Mouse (Mus musculus) induced T-regulatory cell, adult 2 months (primary cell): Measurements from ENCODE around the gene Snrpg.

Experiments
- DNase-seq: peaks from one replicate; pipeline ENCODE4 v3.0.0-alpha.2; 2012; ENCODE audit warnings: low read depth

Gene Snrpg

DNA sequence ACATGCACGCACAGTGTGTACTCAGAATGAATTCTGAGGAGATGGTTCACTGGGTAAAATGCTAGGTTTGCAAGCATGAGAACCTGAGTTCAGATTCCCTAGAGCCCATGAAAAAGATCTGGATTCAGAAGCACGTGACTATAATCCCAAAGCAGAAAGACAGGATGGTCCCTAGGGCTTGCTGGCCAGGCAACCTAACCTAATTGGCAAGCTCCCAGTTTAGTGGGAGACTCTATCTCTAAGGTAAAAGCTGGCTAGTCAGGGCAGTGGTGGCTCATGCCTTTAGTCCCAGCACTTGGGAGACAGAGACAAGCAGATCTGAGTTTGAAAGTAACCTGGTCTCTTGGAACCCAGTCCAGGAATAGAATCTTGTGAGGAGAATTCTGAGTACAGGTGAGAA is 27.9 kb downstream of the Snrpg start:
- DNase-seq: no peak

DNA sequence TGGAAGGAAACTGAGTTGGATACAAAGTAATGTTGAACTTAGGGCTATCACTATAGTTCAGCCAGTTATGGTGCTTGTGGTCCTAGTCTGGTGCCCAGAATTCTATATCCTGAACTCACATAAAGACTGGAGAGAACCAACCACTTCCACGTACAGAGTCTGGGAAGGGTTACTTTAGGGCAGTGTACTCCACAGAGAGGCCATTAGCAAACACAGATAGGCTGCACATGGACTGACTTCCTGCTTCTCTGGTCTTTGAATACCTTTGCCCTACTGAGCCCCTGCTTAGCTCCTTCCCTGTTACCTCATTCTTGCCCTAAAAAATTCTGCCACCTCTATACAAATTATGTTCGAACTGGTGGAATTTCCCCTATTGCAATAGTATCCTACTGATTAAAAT is 28.9 kb downstream of the Snrpg start:
- no peak for DNase-seq

DNA sequence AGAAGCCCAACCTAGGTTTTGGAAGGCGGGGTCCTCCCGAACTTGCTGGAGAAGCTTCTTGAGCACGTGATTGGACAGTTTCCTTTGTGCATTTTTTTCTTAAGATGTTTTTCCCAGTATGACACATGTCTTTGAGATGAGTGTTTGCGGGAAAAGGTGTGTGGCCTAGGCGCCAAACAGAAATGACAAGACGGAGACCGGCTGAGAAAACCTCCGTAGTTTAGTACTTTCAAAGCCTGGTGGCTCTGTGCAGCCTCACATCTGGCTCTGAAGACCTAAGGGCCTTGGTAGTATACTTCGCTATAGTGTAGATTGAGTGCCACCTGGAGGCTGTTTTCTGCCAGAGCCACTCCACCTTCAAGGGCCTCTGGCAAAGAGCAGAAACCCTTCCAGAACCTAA is 29.9 kb downstream of the Snrpg start:
- DNase-seq: peak; percentile 86

DNA sequence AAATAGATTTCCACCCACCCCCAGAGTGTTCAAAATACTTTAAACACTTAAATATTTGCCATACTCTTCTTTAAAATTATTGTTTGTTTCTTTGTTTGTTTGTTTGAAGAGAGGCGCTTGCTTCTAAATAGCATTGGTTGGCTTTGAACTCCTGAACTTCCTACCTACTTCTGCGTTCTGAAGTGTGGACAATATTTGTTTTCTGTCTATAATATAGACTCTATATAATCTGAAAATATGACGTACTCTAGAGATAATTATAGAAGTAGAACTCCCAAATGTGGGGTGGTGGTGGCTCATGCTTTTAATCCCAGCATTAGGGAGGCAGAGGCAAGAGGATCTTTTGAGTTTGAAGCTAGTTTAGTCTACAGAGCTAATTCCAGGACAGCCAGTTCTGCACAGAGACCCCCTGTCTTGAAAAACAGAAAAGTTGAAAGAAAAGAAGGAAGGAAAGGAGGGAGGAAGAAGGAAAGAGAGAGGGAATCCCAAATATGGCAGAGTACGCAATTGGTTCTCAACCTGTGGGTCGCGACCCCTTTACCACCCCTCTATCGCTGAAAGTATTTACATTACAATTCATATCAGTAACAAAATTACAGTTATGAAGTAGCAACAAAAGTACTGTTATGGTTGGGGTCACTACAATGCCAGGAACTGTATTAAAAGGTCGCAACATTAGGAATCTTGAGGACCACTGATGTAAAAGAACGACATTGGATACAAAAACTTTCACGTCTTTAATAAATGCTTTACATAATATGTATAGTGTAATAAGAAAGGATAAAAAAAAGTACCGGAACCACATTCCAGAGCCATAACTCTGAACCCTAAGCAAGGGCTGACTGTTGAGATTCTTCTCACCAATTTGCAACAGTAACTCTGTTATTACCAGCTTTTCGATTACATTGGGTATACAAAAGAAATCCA is 31.8 kb downstream of the Snrpg start:
- DNase-seq: no peak

- peak; percentile 91 for DNase-seq
These were observed 32.6 kb downstream of the Snrpg start for GRCm38 (mm10) chr6:86403728-86404099.

DNA sequence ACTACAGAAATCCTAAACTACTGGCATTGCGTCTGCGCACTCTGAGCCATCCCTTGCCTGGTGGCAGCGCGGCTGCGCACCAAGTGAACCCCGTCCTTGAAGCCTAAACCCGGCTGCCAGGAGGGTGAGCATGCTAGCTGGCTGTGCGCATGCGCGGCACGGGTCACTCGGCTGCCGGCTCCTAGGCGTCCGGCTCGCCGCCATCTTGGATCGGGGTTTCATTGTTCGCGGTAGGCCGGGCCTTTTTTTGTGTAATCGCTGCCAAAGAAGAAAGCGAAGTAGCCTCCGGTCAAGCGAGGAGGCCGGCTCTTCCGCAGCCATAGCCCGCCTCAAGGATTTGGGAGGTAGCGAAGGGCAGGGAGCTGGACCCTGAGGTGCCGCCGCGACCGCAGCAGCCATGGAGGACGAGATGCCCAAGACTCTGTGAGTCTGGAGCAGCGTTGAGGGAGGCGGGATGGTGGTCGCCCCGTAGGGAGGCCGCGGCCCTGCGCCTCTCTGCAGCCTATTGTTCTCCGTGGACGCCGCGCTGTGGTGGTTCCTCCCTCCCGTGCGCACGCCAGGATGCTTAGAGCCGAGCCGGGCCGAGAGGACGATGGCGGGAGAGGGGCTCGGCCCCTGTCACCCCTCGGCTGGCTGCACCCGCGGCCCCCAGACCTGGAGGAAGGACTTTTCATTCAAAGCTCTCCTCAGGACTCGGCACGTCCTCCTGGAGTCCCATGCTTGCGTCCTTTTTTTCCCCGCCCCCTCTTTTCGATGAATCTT is 33.2 kb downstream of the Snrpg start, which contains the start of gene Tia1:
Gene Tia1 (plus strand): TSS at position 120 of the 762 bp plus-strand sequence.
- peak; percentile 98 for DNase-seq

DNA sequence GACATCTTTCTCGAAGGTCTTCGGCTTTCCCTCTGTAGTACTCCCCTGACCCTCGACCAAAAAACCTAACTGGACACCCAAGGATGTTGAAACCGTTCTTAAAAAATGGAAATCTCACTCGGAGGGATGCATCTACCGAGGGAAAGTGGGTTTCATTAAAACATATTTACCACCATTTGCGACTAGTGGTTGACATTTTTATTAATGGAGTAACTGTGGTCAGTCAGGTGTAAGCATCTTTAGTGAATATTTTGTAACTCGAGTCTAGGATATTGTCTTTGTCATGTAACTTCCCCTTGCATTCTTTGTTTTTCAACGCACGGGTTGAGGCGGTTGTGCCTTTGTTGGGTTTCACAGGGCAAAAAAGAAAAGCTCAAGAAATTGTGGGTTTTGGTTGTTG is 33.9 kb downstream of the Snrpg start:
- DNase-seq: peak; percentile 57

GRCm38 (mm10) chr6:86406306-86406705 is 35.2 kb downstream of the Snrpg start:
- no peak for DNase-seq

DNA sequence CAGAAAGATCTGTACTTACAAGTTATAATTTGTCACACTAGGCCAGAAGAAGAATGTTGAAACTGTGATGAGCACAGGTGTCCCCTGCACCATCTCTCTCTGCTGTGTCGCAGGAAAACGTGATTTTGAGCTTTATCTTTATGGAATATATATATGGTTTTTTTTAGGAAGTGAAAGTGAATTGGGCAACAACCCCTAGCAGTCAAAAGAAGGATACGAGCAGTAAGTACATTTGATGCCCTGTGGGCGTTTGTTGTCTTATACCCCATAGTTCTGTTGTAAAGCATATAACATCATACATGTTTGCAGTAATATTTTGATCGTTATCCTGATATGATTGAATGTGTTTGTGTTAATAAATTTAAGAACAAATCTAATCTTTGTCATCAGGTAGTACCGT is 47.6 kb downstream of the Snrpg start:
- DNase-seq: no peak

- DNase-seq: no peak
These were observed 48.1 kb downstream of the Snrpg start for GRCm38 (mm10) chr6:86419239-86419638.

GRCm38 (mm10) chr6:86420491-86420890 is 49.4 kb downstream of the Snrpg start:
- DNase-seq: peak; percentile 67

DNA sequence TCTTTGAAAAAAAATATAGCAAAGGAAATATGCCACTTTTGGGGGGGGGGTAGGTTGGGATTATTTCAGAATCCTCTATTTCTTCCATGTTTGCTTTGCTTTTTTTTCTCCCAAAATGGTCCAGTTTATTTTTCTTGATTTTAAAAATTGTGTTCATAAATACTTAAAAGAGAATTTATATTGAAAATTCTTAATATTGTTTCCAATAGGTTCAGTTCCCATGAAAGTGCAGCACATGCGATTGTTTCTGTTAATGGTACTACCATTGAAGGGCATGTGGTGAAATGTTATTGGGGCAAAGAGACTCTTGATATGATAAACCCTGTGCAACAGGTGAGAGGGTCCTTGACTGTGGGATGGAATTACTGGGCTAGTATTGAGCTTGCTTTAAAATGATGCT is 55.3 kb downstream of the Snrpg start, which contains the start of gene Gm44790:
Gene Gm44790 (plus strand): TSS at position 301 of the 400 bp plus-strand sequence.
- DNase-seq: no peak
